Mouse (Mus musculus) liver, postnatal 0 days (tissue): ENCODE measurements at regions not wholly inside any gene's neighbourhood (a gene's known extent, or its start where the extent isn't known, plus 50 kb on each side); places are given as distances from the start of the nearest gene placed in this dataset.

Source experiments
- CTCF ChIP-seq: sonication (generic); IDR thresholded peaks from 2 replicates; pipeline ENCODE4 v1.5.1; 2016; ENCODE audit warnings: antibody characterized with exemption, low read depth
- EP300 ChIP-seq: IDR thresholded peaks from 2 replicates; pipeline ENCODE4 v1.6.1; 2016; ENCODE audit warnings: antibody characterized with exemption, low read depth, mild to moderate bottlenecking

GRCm38 (mm10) chr17:45215067-45216049, 218.2 kb downstream of the Cdc5l start:
- TF ChIP-seq CTCF (no peak), EP300 (no peak)
